Mouse (Mus musculus): ENCODE data around the gene Cuedc2. TPM values are rescaled to one million over a fixed set of nuclear protein-coding genes. Genes with fewer than 3 reads are reported as not detected.

Cuedc2 gene
- total RNA-seq, 2 experiments from 2014 or later, result 183 to 200 TPM

DNA sequence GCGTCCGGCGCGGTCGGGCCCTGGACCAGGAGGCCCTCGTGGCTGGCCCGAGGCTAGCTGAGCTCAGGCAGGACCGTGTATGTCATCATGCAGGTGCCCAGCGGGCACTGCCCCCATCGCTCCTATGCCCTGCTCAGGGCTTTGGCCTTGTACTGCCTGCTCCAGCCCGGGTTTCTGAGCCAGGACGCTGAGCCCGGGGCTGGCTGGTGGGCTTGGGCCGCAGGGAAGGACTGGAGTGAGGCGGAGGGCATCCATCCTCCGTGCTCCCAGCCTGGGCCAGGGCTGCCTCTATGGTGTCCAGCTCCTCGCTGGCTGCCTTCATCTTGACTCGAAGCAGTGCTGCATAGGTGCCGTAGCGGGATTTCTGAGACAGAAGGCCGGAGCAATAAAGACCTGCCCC lies 25.9 kb downstream of the Cuedc2 start:
- intact Hi-C loops (cut with DNase I), result no loop called here
- DNase-seq (ENCODE audit: extremely low spot score in 1 of 2, low spot score in 2 of 2), result peak in 1 of 2 experiments; percentile 31

DNA sequence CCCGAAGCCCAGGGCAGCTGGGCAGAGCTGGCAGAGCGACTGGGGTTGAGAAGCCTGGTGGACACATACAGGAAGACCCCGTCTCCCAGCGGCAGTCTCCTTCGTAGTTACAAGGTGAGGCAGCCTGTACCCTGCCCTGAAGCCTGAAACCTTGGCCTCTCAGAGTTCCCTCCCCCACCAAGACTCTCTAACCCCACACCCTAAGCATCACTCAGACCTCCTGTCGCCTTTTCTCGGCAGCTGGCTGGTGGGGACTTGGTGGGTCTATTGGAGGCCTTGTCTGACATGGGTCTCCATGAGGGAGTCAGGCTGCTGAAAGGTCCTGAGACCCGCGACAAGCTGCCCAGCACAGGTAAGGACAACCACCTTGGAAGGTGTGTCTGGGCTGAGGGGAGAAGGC lies 27.2 kb downstream of the Cuedc2 start:
- intact Hi-C loops (cut with DNase I), result no loop called here

DNA sequence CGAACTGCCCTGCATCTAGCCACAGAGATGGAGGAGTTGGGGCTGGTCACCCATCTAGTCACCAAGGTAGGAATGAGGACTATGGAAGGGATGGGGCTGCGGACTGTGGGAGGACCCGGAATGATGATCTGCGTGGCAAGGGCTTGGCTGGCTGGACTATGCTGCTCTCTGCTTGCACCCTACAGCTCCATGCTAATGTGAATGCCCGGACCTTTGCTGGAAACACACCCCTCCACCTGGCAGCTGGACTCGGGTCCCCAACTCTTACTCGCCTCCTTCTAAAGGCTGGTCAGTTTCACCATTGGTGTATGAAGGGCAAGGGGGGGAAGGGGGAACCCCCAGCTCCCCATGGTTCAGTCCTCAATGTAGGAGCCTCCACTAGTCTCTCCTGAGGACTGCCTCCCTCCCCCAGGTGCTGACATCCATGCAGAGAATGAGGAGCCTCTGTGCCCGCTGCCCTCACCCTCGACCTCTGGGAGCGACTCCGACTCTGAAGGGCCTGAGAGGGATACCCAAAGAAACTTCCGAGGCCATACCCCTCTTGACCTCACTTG lies 28.1 kb downstream of the Cuedc2 start:
- no peak for DNase-seq (ENCODE audit: extremely low spot score in 1 of 2, low spot score in 2 of 2)
- intact Hi-C loops (cut with DNase I), result no loop called here

More for the DNA sequence above, 27.2 kb downstream of the Cuedc2 start:
- DNase-seq (ENCODE audit: extremely low spot score in 1 of 2, low spot score in 2 of 2), result no peak

DNA sequence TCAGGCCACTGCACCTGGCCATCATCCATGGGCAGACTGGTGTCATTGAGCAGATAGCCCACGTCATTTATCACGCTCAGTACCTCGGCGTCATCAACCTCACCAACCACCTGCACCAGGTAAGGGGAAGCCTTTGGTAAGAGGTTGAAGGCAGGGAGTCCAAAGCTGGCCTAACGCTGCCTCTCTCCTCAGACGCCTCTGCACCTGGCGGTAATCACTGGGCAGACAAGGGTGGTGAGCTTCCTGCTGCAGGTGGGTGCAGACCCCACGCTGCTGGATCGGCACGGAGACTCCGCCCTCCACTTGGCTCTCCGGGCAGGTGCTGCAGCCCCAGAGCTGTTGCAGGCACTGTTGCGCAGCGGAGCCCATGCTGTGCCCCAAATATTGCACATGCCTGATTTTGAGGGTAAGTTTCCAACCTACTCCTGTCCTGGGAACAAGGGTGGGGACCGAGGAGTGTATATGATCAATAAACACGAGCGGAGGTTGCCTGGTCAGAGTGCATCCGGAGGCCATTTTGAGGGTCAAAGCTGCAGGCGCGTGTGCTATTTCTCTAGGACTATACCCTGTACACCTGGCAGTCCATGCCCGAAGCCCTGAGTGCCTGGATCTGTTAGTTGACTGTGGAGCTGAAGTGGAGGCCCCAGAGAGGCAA lies 28.7 kb downstream of the Cuedc2 start:
- intact Hi-C loops (cut with DNase I), result no loop called here

DNA sequence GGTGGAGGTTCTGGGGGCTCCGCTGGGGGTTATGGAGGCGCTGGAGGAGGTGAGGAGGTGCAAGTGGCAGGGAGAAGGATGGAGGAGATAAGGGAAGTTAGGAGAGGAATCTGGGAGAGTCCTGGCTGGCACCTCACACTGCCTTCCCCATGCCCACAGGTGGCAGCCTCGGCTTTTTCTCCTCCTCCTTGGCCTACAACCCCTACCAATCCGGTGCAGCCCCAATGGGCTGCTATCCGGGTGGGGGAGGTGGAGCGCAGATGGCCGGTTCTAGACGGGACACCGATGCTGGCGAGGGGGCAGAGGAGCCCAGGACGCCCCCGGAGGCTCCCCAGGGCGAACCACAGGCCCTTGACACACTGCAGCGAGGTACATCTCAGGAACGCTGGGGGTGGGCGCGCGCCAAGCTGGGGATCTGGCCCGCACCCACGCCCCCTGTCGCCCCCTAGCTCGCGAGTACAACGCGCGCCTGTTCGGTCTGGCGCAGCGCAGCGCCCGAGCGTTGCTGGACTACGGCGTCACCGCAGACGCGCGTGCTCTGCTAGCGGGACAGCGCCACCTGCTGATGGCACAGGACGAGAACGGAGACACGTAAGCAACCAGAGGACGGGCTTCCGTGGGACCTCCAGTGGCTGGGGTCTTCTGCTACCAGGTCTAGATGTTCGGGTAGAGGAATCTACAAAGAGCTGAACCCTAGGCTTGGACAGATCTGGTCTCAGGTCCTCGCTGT lies 29.6 kb downstream of the Cuedc2 start:
- peak; percentile 83 to 93 for DNase-seq (ENCODE audit: extremely low spot score in 1 of 2, low spot score in 2 of 2)
- intact Hi-C loops (cut with DNase I), result no loop called here

More for the DNA sequence above, 28.7 kb downstream of the Cuedc2 start:
- peak in 1 of 2 experiments; percentile 23 for DNase-seq (ENCODE audit: extremely low spot score in 1 of 2, low spot score in 2 of 2)

DNA sequence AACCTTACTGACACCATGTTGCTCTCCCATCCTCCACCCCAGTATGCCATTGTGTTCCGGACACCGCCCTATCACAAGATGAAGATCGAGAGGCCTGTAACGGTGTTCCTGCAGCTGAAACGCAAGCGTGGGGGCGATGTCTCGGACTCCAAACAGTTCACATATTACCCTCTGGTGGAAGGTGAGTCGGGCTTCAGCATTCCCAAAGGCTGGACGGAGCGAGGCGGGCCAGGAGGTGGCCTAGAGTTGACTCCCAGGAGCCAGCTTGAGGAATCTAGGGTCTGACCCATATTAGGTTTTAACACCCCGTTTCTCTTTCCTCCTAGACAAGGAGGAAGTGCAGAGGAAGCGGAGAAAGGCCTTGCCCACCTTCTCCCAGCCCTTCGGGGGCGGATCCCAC lies 30.2 kb downstream of the Cuedc2 start:
- intact Hi-C loops (cut with DNase I), result no loop called here
- peak in 1 of 2 experiments; percentile 32 for DNase-seq (ENCODE audit: extremely low spot score in 1 of 2, low spot score in 2 of 2)

DNA sequence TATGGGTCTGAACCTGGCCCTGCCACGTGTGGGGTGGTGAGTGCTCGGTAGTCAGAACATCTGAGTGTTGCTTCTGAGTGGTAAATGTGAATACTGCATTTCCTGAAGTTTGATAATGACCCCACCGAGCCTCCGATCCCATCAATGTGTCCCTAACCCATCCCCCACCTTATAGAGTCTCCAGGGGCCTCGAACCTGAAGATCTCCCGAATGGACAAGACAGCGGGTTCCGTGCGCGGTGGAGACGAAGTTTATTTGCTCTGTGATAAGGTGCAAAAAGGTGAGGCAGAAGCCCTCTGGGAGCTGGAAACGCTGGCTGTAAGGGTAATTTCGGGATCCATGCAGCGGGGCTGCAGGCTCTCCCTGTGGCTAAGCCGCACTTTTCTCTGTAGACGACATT lies 30.7 kb downstream of the Cuedc2 start:
- peak in 1 of 2 experiments; percentile 24 for DNase-seq (ENCODE audit: extremely low spot score in 1 of 2, low spot score in 2 of 2)
- intact Hi-C loops (cut with DNase I), result no loop called here

DNA sequence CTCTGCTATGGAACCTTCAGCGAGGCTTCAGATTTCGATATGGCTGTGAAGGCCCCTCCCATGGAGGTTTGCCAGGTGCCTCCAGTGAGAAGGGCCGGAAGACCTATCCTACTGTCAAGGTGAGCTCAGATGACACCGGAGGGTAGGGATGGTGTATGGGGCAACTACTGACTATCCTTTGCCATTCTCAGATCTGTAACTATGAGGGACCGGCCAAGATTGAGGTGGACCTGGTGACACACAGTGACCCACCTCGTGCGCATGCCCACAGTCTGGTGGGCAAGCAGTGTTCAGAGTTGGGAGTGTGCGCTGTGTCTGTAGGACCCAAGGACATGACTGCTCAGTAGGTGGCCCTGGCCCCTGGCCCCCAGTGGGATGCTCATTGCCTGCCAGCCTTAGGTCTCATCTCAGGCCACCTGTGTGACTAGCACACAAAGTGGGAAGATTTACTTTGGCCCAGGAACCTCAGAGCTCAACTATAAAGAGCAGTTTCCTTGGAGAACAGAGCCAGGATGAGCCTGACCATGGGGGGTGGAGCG lies 31.7 kb downstream of the Cuedc2 start:
- DNase-seq (ENCODE audit: extremely low spot score in 1 of 2, low spot score in 2 of 2), result peak in 1 of 2 experiments; percentile 21
- intact Hi-C loops (cut with DNase I), result no loop called here

DNA sequence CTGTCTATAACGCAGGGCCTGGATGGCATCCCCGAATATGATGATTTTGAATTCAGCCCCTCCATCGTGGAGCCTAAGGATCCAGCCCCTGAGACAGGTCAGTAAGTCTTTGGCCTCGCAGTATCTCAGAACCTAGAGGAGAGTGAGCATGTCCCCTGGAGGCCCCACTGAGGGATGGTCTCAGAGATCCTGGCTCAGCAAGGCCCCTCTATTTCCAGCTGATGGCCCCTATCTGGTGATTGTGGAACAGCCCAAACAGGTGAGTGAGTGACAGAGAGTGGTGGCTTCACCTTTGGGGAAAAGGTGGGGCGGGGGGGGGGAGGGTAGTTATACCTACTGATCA lies 32.3 kb downstream of the Cuedc2 start:
- no peak for DNase-seq (ENCODE audit: extremely low spot score in 1 of 2, low spot score in 2 of 2)
- intact Hi-C loops (cut with DNase I), result no loop called here

DNA sequence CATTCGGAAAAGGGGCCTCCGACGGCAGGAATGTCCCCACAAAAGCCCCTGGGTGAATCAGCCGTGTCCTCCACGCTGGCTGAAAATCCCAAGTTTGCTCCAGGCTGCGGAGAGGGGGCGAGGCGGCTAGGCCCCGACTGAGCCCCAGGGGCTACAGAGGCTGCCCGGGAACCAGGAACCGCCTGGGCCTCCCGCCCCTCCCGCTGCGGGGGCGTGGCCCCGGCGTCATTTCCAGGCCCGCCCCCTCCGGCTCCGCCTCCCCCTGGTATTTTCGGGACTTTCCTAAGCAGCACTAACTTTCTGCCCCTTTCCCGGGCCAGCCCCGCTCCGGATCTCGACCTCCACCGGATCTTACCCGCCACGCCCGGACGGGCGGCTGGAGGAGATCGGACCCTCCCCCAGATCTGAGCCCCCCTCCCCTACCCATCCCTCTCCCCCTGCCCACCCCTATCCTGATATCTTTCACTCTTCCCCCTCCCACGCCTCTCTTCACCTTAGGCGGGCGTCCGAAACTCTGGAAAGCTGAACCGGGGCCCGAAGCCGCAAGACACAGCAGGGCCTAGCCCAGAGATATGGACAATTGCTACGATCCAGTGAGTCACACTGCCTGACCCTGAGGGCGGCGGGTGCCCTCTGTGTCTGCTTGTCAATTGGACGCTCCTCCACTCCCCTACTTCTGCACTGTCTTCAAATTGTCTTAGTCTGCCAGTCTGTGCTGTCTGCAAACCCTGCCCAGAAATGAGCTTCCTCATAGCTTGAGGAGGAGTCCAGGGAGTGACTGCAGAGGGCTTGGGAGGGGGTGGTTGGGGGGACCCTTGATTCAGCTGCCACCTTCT lies 32.9 kb downstream of the Cuedc2 start:
- DNase-seq (ENCODE audit: extremely low spot score in 1 of 2, low spot score in 2 of 2), result peak in 1 of 2 experiments; percentile 91
- intact Hi-C loops (cut with DNase I), result loop anchor here (2.0 kb wide), 1 partner anchor 169 kb away; no protein-coding TSS in a partner anchor

DNA sequence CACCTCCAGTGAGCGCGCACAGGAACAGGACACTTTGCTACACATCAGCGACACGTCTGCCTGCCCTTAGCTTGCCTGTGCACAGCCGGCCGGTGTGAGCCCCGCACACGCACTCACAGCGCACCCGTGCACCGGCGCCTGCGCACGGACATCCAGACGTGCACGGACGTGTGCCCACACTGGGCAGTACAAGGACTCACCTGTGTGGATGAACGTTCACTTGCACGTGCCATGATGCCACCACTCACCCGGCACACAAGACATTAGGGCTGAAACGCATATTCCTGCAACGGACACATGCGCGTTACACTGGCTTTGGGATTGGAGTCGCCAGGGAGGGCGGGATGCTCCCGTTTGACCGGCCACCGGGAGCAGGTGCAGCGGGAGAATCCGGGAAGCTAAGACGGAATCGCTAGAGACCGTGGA lies 33.6 kb downstream of the Cuedc2 start:
- DNase-seq (ENCODE audit: extremely low spot score in 1 of 2, low spot score in 2 of 2), result no peak
- intact Hi-C loops (cut with DNase I), result loop anchor here (2.0 kb wide), 1 partner anchor 168 kb away; no protein-coding TSS in a partner anchor

DNA sequence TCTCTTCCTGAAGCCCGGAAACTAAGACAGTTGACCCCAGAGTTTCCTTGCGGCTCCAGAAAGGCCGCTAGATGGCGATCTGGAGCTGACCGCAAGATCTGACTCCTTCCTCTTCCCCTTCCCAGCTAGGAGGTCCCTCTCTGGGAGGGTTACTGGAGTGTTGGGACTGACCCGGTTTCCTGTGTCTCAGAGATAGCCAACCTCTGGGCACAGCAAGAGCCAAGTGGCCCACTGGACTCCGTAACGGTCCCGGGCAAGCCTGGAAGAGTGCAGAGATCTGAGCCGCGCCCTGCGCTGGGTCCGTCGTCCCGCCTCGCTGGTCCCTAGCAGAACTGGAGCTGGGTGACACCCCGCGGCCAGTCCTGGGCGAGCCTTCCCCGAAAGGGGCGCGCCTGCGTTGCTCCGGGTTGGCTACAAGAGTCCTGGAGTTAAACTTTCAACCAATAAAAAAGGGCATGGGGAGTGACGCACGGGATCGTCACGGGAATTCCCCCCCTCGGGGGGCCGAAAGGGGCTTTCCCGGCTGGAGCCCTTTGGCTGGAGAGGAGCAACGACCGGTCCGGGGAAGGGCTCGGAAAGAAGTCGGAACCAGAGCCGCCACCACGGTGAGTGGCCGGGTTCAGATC lies 34.2 kb downstream of the Cuedc2 start, which contains the start of gene Nfkb2:
Gene Nfkb2 (plus strand): TSS at position 105 of the 626 bp plus-strand sequence.
- intact Hi-C loops (cut with DNase I), result loop anchor here (2.0 kb wide), 1 partner anchor 168 kb away; no protein-coding TSS in a partner anchor
- DNase-seq (ENCODE audit: extremely low spot score in 1 of 2, low spot score in 2 of 2), result peak; percentile 77 to 95

DNA sequence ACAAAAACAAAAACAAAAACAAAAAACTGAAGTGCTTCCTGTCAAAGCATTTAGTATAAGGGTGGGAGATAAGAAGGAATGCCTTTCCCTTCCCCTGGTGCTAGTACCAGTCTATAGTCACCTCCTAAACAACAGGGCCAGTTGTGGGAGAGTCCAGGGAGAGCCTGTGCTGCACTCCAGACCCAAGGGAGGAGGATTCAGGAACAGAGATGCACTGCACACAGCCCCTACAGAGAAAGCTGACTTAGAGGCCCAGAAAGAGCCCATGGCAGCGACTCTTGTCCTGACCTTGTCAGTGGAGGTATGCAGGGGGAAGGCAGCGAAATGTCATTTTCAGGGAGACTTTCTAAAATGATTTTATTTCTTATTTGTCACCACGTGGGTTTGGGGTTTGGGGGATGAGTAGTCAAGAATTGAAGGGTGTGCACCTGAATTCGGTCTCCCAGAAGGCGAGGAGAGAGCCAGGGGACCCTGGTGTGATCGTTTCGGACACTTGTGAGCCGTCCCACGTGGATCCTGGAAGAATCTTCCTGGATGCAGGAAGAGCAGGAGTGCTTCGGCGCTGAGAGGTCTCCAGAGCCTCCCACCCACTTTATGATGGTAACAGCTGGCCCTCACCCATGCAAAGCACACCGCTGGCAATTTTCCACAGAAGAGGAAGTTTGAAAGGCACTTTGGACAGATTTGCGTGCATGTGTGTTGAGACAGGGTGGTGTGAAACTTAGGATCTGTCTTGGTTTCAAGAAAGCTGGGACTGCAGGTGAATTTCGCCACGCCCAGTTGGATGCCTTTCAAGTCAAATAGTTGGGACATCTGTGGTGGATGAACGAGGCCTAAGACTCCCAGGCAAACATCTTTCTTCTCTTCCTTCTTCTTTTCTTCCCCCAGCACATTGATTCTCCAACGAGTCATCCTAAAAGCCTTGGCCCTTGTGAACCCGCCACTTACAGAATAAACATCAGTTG lies 35.0 kb downstream of the Cuedc2 start:
- DNase-seq (ENCODE audit: extremely low spot score in 1 of 2, low spot score in 2 of 2), result no peak
- intact Hi-C loops (cut with DNase I), result loop anchor here (2.0 kb wide), 1 partner anchor 167 kb away; no protein-coding TSS in a partner anchor

DNA sequence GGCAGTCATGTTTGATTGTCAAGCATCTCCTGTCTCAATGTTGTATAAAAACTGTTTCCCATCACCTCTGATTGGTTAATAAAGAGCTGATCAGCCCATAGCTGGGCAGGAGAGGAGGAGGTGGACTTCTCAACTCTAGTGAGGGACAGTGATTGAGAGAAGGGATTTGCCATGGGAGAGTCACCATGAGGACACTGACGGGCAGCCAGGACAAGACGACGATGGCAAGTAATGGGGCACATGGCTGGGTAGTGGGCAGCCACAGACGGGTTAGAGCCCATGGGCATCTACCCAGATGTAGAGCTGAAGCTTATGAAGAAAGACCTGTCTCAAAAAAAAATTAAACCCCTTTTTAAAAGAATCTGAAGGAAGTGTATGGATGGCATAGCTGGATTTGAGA lies 36.0 kb downstream of the Cuedc2 start:
- intact Hi-C loops (cut with DNase I), result no loop called here
- DNase-seq (ENCODE audit: extremely low spot score in 1 of 2, low spot score in 2 of 2), result no peak

DNA sequence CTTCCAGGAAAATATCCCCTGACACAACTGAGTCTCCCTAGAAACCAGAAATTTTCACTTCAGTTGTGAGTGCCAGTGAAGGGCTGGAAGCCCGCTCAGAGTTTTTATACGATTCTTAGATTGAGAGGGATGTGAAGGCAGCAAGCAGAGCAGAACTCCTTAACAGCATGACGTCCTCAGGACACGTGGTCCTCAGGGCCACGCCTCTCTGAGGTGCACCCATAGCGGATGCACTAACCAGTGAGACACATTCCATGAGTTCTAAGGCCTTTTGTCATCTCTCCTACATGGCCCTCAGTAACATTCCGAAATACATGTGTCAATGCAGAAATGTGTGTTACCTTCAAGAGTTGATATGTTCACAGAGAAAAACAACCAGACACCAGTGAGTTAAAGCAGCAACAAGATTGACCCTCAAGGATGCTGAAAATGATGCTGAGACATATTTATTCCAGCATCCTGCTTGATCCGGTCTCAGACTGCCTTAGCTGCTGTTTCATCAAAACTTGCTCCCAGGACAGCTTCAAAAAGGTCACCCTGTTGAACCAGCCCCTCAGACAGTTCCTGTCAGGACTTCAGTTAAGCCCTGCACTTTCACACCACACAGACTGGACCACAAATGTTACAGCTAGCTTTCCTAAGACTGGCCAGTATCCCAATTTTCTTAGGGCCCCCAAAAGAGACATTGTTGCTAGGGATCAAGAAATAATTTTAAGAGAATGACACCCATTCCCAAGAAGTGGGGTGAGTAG lies 38.0 kb downstream of the Cuedc2 start:
- intact Hi-C loops (cut with DNase I), result no loop called here
- no peak for DNase-seq (ENCODE audit: extremely low spot score in 1 of 2, low spot score in 2 of 2)

DNA sequence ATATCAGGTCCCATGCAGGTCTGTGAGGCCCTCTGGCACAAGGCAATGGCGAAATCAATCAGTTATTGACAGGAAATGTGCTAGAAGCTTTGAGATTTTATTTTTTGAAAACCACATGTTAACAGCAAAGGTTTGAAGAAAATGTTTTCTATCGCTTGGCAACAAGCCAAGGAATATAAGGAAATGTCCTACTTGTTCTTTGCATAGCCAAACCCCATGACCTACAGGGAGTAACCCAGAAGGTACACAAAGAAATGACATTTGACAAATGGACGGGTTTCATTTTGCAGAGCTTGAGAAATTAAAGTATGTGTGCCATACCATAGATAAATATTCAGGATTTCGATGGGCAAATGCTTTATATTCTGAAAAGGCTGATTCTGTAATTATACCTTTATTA lies 41.6 kb downstream of the Cuedc2 start:
- DNase-seq (ENCODE audit: extremely low spot score in 1 of 2, low spot score in 2 of 2), result no peak
- intact Hi-C loops (cut with DNase I), result no loop called here
